Mouse (Mus musculus) inflammation-experienced regulatory T-cells (primary cell): ENCODE data around the gene 1600015I10Rik. TPM values are rescaled to one million over a fixed set of nuclear protein-coding genes. Genes with fewer than 3 reads are reported as not detected.

Experiments
- polyA plus RNA-seq, 2 experiments: library from polyadenylated mRNA; unstranded; fragments of 100-300 nt; shearing (Covaris generic); gene quantifications; one replicate each; pipeline ENCODE4 v1.2.1; 2017

The 1600015I10Rik gene
- not detected for polyA plus RNA-seq

GRCm38 (mm10) chr6:48929595-48929994 is at the start of gene 1600015I10Rik:
1600015I10Rik (plus strand) TSS chr6:48929895.

GRCm38 (mm10) chr6:48974663-48975062 is 45.0 kb downstream of the 1600015I10Rik start, which contains the start of gene Doxl2:
Doxl2 (plus strand) TSS chr6:48974963.

Other genes with a start within 250 kb of the 1600015I10Rik start
- 1,000 to 10,000 TPM; 1,107 to 1,335 TPM for gene Gimap4, start 245.3 kb upstream of the 1600015I10Rik start, polyA plus RNA-seq
- 100 to 1,000 TPM; 791 to 847 TPM for gene Gimap6, start 221.7 kb upstream of the 1600015I10Rik start, polyA plus RNA-seq
- gene Gm28053, start 211.3 kb upstream of the 1600015I10Rik start, polyA plus RNA-seq: 10 to 100 TPM; 17.0 to 31.4 TPM
- gene Gimap7, start 211.3 kb upstream of the 1600015I10Rik start, polyA plus RNA-seq: 100 to 1,000 TPM; 197 to 372 TPM
- 100 to 1,000 TPM; 528 to 608 TPM for gene Gimap1, start 190.8 kb upstream of the 1600015I10Rik start, polyA plus RNA-seq
- 100 to 1,000 TPM; 138 to 215 TPM for gene Gimap5, start 183.7 kb upstream of the 1600015I10Rik start, polyA plus RNA-seq
- gene Gimap3, start 159.0 kb upstream of the 1600015I10Rik start, polyA plus RNA-seq: 1,000 to 10,000 TPM; 1,428 to 1,859 TPM
- 1 to 10 TPM; 4.1 to 6.9 TPM for gene Tmem176a, start 89.0 kb upstream of the 1600015I10Rik start, polyA plus RNA-seq
- gene Tmem176b, start 88.4 kb upstream of the 1600015I10Rik start, polyA plus RNA-seq: 10 to 100 TPM in 1 of 2 experiments, 1 to 10 TPM in 1; 6.2 to 14.1 TPM
- gene Aoc1, start 57.0 kb upstream of the 1600015I10Rik start, polyA plus RNA-seq: 1 to 10 TPM in 1 of 2 experiments, under 1 TPM in 1; 0.16 to 3.0 TPM
- not detected for gene Doxl2, start 45.1 kb downstream of the 1600015I10Rik start, polyA plus RNA-seq
- under 1 TPM; 0.10 to 0.83 TPM for gene Svs1, start 57.0 kb downstream of the 1600015I10Rik start, polyA plus RNA-seq
- gene Gpnmb, start 106.7 kb downstream of the 1600015I10Rik start, polyA plus RNA-seq: 1 to 10 TPM; 1.4 to 3.6 TPM
- 10 to 100 TPM; 71.3 to 77.4 TPM for gene Malsu1, start 143.9 kb downstream of the 1600015I10Rik start, polyA plus RNA-seq